Mouse (Mus musculus): ENCODE measurements around the gene Ercc1. TPM values are rescaled to one million over a fixed set of nuclear protein-coding genes. Genes with fewer than 3 reads are reported as not detected.

The Ercc1 gene
- polyA plus RNA-seq, 2 experiments = 9.8 to 15.7 TPM

DNA sequence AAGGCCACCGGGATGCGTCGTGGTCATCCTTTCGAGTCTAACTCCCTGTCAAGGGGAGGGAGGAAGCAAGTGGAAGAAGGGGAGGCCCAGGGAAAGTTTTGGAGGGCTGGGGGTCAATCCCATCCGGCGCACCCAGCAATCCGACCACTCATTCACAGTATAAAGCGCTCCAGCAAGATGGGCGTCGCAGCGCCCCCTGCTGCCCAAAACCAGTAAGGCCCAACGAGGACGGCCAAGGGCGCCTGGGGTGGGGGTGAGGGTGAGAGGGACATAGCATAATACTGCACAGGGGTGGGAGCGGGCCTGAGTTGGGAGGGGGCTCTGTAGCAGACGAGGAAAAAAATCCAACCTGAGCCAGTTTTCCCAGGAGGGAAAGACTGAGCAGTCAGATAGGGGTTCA, 40.8 kb upstream of the Ercc1 start:
- ATAC-seq (ENCODE audit: insufficient read depth) (no peak), DNase-seq (ENCODE audit: low read depth in 3 of 3, low spot score in 3 of 3) (no peak)
- H3K36me3 ChIP-seq (replicated peaks; ENCODE audit: control insufficient read depth, insufficient read depth, low read depth) = no peaks in the 10 kb centered on the region
- H3K4me2 ChIP-seq (ENCODE audit: low read depth) = peak overlapping the region; percentile 28; the same call in 1 of the 2 replicates
- no peak overlapping the region for H3K9ac ChIP-seq (replicated peaks)
- no peak overlapping the region for H3K27ac ChIP-seq
- TF ChIP-seq EP300 (IDR thresholded peaks at IDR 0.05; ENCODE audit: low read depth) = no peak
- peak; percentile 94 for TF ChIP-seq CTCF (IDR thresholded peaks at IDR 0.05; ENCODE audit: low read depth)
- H3K9me3 ChIP-seq (ENCODE audit: control insufficient read depth, low read length) = no peaks in the 10 kb centered on the region
- H3K27me3 ChIP-seq (ENCODE audit: control insufficient read depth, insufficient read depth, low read length) = peaks cover 64% of the 10 kb centered on the region
- peaks cover 5 to 6% of the 10 kb centered on the region in 2 experiments; a peak in 3 of 4 replicates for H3K4me1 ChIP-seq (replicated peaks; ENCODE audit: control insufficient read depth in 2 of 2, insufficient read depth in 2 of 2, low read length in 1 of 2)
- no peak overlapping the region for H3K4me3 ChIP-seq (ENCODE audit: insufficient read depth in 1 of 2, low read depth in 2 of 2, low read length in 2 of 2)
- 2% methylated on average over 16 of the region's 16 CpGs for WGBS (ENCODE audit: insufficient replicate concordance)

DNA sequence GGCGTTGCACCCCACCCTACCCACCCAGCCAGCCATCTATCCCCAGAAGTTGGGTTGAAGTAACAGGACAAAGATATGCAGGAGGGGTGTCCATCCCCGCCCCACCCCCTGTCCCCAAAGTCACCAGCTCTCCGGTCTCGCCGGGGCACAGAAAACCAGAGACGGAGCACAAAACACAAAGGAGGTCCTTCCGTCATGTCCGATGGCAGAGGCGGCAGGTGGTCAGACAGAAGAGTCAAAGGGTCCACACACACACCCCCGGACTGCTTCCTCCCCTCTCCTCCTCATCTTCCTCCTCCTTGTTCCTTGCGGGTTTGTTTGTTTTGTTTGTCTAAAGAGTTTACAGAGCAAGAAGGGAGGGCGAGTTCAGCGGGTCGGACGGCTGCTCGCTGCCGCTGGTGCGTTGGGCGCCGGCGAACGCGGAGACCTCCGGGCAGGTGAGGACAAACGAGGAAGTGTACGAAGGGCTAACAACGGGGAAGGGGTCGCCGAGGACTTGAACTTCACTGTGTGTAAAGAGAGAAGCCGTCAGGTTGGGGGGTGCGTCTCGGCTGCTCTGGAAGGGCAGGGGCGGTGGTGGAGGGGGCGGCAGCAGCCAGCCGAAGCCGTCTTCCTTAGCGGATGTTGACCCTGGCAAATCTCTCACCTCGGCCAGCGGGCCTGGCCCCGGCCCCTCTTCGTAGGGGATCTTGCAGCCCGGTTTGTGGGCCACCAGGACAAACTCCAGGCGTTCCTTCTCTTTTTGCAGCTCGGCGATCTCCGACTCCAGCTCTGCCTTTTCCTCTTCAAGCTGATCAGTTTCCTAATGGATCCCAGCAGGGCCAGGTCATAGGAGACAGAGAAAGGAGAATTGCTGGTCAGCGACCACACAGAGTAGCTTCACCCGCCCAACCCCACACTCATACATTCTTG, 39.8 kb upstream of the Ercc1 start:
- ATAC-seq (ENCODE audit: insufficient read depth) = no peak
- no peaks in the 10 kb centered on the region for H3K9me3 ChIP-seq (ENCODE audit: control insufficient read depth, low read length)

DNA sequence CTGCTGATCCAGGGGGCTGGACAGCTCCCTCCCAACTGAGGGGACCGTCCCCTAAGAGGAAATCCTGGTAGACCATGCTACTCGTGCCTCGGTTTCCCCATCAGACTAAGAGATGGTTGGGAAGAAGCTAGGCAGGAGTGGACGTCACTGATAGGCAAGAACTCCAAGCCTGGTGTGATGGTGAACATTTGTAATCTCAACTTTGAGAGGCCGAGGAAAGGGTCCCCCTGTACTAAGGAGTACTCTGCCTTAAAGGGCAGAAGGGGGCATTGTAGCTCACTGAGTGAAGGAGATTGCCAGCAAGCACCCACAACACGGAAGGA, 39.2 kb upstream of the Ercc1 start:
- Histone ChIP-seq H3K9ac (replicated peaks) (no peak overlapping the region), H3K36me3 (replicated peaks; ENCODE audit: control insufficient read depth, insufficient read depth, low read depth) (no peaks in the 10 kb centered on the region), H3K27ac (no peak overlapping the region), H3K9me3 (ENCODE audit: control insufficient read depth, low read length) (no peaks in the 10 kb centered on the region), H3K4me3 (ENCODE audit: insufficient read depth in 1 of 2, low read depth in 2 of 2, low read length in 2 of 2) (no peak overlapping the region), H3K27me3 (ENCODE audit: control insufficient read depth, insufficient read depth, low read length) (peaks cover 71% of the 10 kb centered on the region), H3K4me2 (ENCODE audit: low read depth) (no peak overlapping the region), H3K4me1 (replicated peaks; ENCODE audit: control insufficient read depth in 2 of 2, insufficient read depth in 2 of 2, low read length in 1 of 2) (peaks cover 6 to 11% of the 10 kb centered on the region in 2 experiments; a peak in 3 of 4 replicates)
- ATAC-seq (ENCODE audit: insufficient read depth) (no peak), DNase-seq (ENCODE audit: low read depth in 3 of 3, low spot score in 3 of 3) (no peak)
- no peak for TF ChIP-seq CTCF (IDR thresholded peaks at IDR 0.05; ENCODE audit: low read depth)
- TF ChIP-seq EP300 (IDR thresholded peaks at IDR 0.05; ENCODE audit: low read depth) = no peak
- 9% methylated on average over 6 of the region's 6 CpGs for WGBS (ENCODE audit: insufficient replicate concordance)

More for the DNA sequence above, 39.8 kb upstream of the Ercc1 start:
- Histone ChIP-seq H3K27me3 (ENCODE audit: control insufficient read depth, insufficient read depth, low read length) (peaks cover 71% of the 10 kb centered on the region), H3K36me3 (replicated peaks; ENCODE audit: control insufficient read depth, insufficient read depth, low read depth) (no peaks in the 10 kb centered on the region), H3K4me1 (replicated peaks; ENCODE audit: control insufficient read depth in 2 of 2, insufficient read depth in 2 of 2, low read length in 1 of 2) (peaks cover 6 to 11% of the 10 kb centered on the region in 2 experiments; a peak in 3 of 4 replicates), H3K4me2 (ENCODE audit: low read depth) (peak overlapping the region; percentile 26), H3K27ac (no peak overlapping the region), H3K4me3 (ENCODE audit: insufficient read depth in 1 of 2, low read depth in 2 of 2, low read length in 2 of 2) (peak overlapping the region in 1 of 2 experiments; percentile 10; a peak in 2 of 4 replicates), H3K9ac (replicated peaks) (no peak overlapping the region)
- WGBS (ENCODE audit: insufficient replicate concordance) = 2% methylated on average over 48 of the region's 48 CpGs
- no peak for DNase-seq (ENCODE audit: low read depth in 3 of 3, low spot score in 3 of 3)
- TF ChIP-seq CTCF (IDR thresholded peaks at IDR 0.05; ENCODE audit: low read depth) (no peak), EP300 (IDR thresholded peaks at IDR 0.05; ENCODE audit: low read depth) (no peak)

DNA sequence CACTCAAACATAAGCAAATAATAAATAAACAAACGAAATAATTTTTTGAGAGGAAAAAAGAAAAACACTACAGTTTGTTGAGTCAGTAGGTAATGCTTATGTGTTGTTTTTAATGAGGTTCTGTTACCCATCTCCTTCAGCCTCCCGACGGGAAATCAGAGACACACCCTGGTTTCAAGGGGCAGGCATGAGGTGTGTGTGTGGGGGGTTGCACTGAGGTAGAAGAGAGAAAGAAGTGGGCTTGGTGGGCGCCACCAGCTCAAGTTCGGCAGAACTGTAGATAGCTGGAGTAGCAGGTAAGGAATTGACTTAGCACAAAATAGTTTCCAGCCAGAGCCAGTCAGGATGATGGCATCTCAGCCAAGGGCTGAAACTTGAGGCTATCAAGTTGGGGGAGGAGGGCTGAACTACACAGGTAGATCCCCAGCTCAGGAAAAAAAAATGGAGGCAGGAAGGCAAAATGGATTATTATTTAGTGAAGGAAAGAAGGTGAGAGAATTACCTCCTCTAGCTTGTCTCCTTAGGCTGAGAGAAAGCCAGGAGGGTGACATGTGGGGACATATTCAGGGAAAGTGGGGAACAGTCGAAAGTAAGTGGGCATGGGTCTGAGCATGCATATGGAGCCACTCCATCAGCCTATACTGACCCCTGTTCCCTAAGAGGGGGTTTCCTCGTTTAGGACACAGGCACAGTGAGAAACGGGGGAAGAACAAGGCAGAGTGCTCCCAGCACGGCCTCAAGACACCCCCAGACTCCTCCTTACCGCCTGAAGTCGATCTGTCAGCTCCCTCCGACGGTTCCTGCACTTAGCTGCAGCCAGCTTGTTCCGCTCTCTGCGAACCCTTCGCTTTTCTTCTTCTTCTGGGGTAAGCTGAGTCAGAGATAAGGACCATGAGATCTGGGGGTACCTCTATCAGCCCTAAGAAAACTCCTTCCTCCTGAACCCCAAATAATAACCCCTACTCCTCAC, 38.5 kb upstream of the Ercc1 start:
- H3K27me3 ChIP-seq (ENCODE audit: control insufficient read depth, insufficient read depth, low read length) = peaks cover 71% of the 10 kb centered on the region
- no peak for ATAC-seq (ENCODE audit: insufficient read depth)
- H3K27ac ChIP-seq = no peak overlapping the region
- H3K4me2 ChIP-seq (ENCODE audit: low read depth) = no peak overlapping the region
- WGBS (ENCODE audit: insufficient replicate concordance) = 37% methylated on average over 16 of the region's 16 CpGs
- no peak for DNase-seq (ENCODE audit: low read depth in 3 of 3, low spot score in 3 of 3)
- no peak overlapping the region for H3K4me3 ChIP-seq (ENCODE audit: insufficient read depth in 1 of 2, low read depth in 2 of 2, low read length in 2 of 2)
- no peak overlapping the region for H3K9ac ChIP-seq (replicated peaks)
- peaks cover 6 to 11% of the 10 kb centered on the region in 2 experiments; a peak in 3 of 4 replicates for H3K4me1 ChIP-seq (replicated peaks; ENCODE audit: control insufficient read depth in 2 of 2, insufficient read depth in 2 of 2, low read length in 1 of 2)
- H3K36me3 ChIP-seq (replicated peaks; ENCODE audit: control insufficient read depth, insufficient read depth, low read depth) = no peaks in the 10 kb centered on the region
- H3K9me3 ChIP-seq (ENCODE audit: control insufficient read depth, low read length) = no peaks in the 10 kb centered on the region
- TF ChIP-seq EP300 (IDR thresholded peaks at IDR 0.05; ENCODE audit: low read depth) (no peak), CTCF (IDR thresholded peaks at IDR 0.05; ENCODE audit: low read depth) (no peak)
